ENCODE assay signal across 9 mouse cellular contexts in genomic region chr10:21420457-21421424, GRCm38 (mm10). TPM values are rescaled to one million over a fixed set of nuclear protein-coding genes. Genes with fewer than 3 reads are reported as not detected.
A peak's percentile ranks its signal among the peaks of the same experiment; 100 is the strongest.
DNase-seq lines count a peak whose midpoint lies in the region; ATAC-seq lines count a peak whose summit lies in the region.
"Had no signal": no experiment of that assay in that cellular context is flagged by ENCODE, and none has a peak within 500 bp of the region (broad histone marks: within the 10 kb centered on the region; RNA-seq: fewer than 3 reads in every experiment).

No protein-coding gene starts in this region.

- H3K9me3 ChIP-seq in liver, embryonic 11.5 days (ENCODE audit: control insufficient read depth, low read length): no peaks in the 10 kb centered on the region
- no peaks in the 10 kb centered on the region for H3K9me3 ChIP-seq in hindbrain, embryonic 16.5 days (ENCODE audit: control insufficient read depth, low read length)
- H3K9me3 ChIP-seq: hindbrain, embryonic 15.5 days had no signal

- H3K4me3 ChIP-seq in liver, embryonic 11.5 days (ENCODE audit: low read depth, low read length): no peak overlapping the region
- H3K4me3 ChIP-seq in hindbrain, embryonic 16.5 days (ENCODE audit: low read length): no peak overlapping the region
- H3K4me3 ChIP-seq: hindbrain, embryonic 15.5 days had no signal

- H3K36me3 ChIP-seq in liver, embryonic 11.5 days (ENCODE audit: control insufficient read depth, insufficient read depth, low read length): no peaks in the 10 kb centered on the region
- no peaks in the 10 kb centered on the region for H3K36me3 ChIP-seq in hindbrain, embryonic 16.5 days (ENCODE audit: control insufficient read depth, insufficient read depth, low read length)
- H3K36me3 ChIP-seq: hindbrain, embryonic 15.5 days had no signal

- 39% methylated on average over 24 of the region's 24 CpGs for WGBS in liver, embryonic 11.5 days
- WGBS in hindbrain, embryonic 16.5 days: 77% methylated on average over 24 of the region's 24 CpGs

- H3K4me1 ChIP-seq in liver, embryonic 11.5 days (replicated peaks; ENCODE audit: control insufficient read depth, insufficient read depth, low read length): no peaks in the 10 kb centered on the region
- no peaks in the 10 kb centered on the region for H3K4me1 ChIP-seq in hindbrain, embryonic 16.5 days (ENCODE audit: control insufficient read depth, insufficient read depth, low read depth, low read length)
- H3K4me1 ChIP-seq: hindbrain, embryonic 15.5 days had no signal

- intact Hi-C loops in heart, postnatal 14 days (cut with DNase I): no loop called here

- peak overlapping the region; percentile 21; the same call in 1 of the 2 replicates for H3K4me2 ChIP-seq in liver, embryonic 11.5 days
- H3K4me2 ChIP-seq in hindbrain, embryonic 16.5 days (ENCODE audit: low read length): no peak overlapping the region
- H3K4me2 ChIP-seq: hindbrain, embryonic 15.5 days had no signal

- H3K9ac ChIP-seq in liver, embryonic 11.5 days (ENCODE audit: low read depth, low read length): no peak overlapping the region
- no peak overlapping the region for H3K9ac ChIP-seq in hindbrain, embryonic 16.5 days (ENCODE audit: low read depth, low read length)
- H3K9ac ChIP-seq: hindbrain, embryonic 15.5 days had no signal

- H3K27me3 ChIP-seq in liver, embryonic 11.5 days (replicated peaks; ENCODE audit: control insufficient read depth, insufficient read depth, low read length): no peaks in the 10 kb centered on the region
- no peaks in the 10 kb centered on the region for H3K27me3 ChIP-seq in hindbrain, embryonic 16.5 days (replicated peaks; ENCODE audit: control insufficient read depth, insufficient read depth, low read length)
- H3K27me3 ChIP-seq: hindbrain, embryonic 15.5 days had no signal

- peak; percentile 70 to 71 for DNase-seq in left cerebral cortex, adult 18-20 months (ENCODE audit: low spot score in 2 of 2)
- no peak for DNase-seq in left cerebral cortex, adult 11 months (ENCODE audit: low spot score)
- DNase-seq in R1 (ENCODE audit: low read depth, low spot score): peak; percentile 66
- peak; percentile 59 to 78 for DNase-seq in cerebellum, postnatal 14 days
- peak; percentile 26 to 57 for DNase-seq in heart, postnatal 14 days
- peak; percentile 47 for DNase-seq in liver, embryonic 11.5 days (ENCODE audit: low spot score)
- peak; percentile 48 to 63 for DNase-seq in right cerebral cortex, adult 2 months (ENCODE audit: low spot score in 2 of 2)

- no peak for ATAC-seq in liver, embryonic 11.5 days (replicated peaks; ENCODE audit: low FRiP score)
- no peak for ATAC-seq in hindbrain, embryonic 16.5 days

- H3K27ac ChIP-seq in liver, embryonic 11.5 days (ENCODE audit: low read depth, low read length): no peak overlapping the region
- no peak overlapping the region for H3K27ac ChIP-seq in hindbrain, embryonic 16.5 days (ENCODE audit: low read depth, low read length)
- H3K27ac ChIP-seq: hindbrain, embryonic 15.5 days had no signal

RNA-seq across cellular contexts. Expression of gene Aldh8a1, which starts 43.6 kb away (rescaled TPM):
- total RNA-seq in left cerebral cortex, adult 18-20 months (2021): under 1 TPM in 1 of 2 experiments, not detected in 1; 0.16 TPM
- total RNA-seq in heart, postnatal 14 days (2021): not detected
- polyA plus RNA-seq in liver, embryonic 11.5 days (2014; fragmentation: Nextera tagmentation; extraction: Ambion mirVana): 3.6 and 4.2 TPM in 2 replicates
- 0.15 TPM in 1 of 2 replicates, not detected in the other for polyA plus RNA-seq in hindbrain, embryonic 16.5 days (2015; fragmentation: Nextera tagmentation; extraction: Ambion mirVana)
- polyA plus RNA-seq: hindbrain, embryonic 15.5 days had no signal
